Mouse (Mus musculus): Measurements from ENCODE around the gene Ccdc62.

DNA sequence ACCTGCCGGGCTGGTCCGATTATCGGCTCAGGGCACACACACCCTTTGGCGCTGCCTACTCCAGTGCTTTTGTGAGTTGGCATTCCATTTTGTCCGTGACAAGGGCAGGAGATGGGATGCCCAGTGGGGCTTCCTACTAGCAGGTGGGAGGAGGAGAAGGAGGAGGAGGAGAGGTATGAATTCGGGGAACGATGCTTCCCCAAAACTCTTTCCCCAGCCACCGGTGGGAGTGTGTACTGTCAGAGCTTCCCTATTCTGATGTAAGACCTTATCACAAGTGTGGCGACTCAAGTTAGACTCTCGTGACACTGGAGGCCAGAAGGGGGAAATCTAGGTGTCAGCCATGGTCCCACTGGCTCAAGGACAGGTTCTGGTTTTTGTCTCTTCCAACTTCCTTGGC is 46.1 kb upstream of the Ccdc62 start:
- no peak for TF ChIP-seq CTCF (IDR thresholded peaks at IDR 0.05; ENCODE audit: borderline replicate concordance, insufficient read depth, low read length)
- TF ChIP-seq POLR2A (IDR thresholded peaks at IDR 0.05; ENCODE audit: low read depth, low read length), result no peak
